Mouse (Mus musculus) effector memory CD4-positive, alpha-beta T cell, adult 7 months (primary cell): Measurements from ENCODE around the gene Rbm41. TPM values are rescaled to one million over a fixed set of nuclear protein-coding genes. Genes with fewer than 3 reads are reported as not detected.

Source experiments
- polyA plus RNA-seq: library from polyadenylated mRNA; unstranded; fragments of 100-300 nt; shearing (Covaris generic); gene quantifications from one replicate; pipeline ENCODE4 v1.2.1, GENCODE M21; 2017

Rbm41 gene
- 13.5 TPM for polyA plus RNA-seq

GRCm38 (mm10) chrX:139997740-139998690, at the start of gene Rbm41:
Gene Rbm41, minus strand, starts transcription at chrX:139998595.

GRCm38 (mm10) chrX:139870938-139871791, 127.2 kb downstream of the Rbm41 start, which contains the start of gene Morc4:
Gene Morc4, minus strand, starts transcription at chrX:139871677.

Other genes with a start within 250 kb of the Rbm41 start
- not detected for gene Ripply1, start 216.2 kb downstream of the Rbm41 start, polyA plus RNA-seq
- gene Cldn2, start 197.8 kb downstream of the Rbm41 start, polyA plus RNA-seq: not detected
- gene Morc4, start 126.9 kb downstream of the Rbm41 start, polyA plus RNA-seq: 0.34 TPM
- 0.78 TPM for gene Nup62cl, start 64.1 kb upstream of the Rbm41 start, polyA plus RNA-seq
- gene Pih1h3b, start 64.3 kb upstream of the Rbm41 start, polyA plus RNA-seq: not detected